Mouse (Mus musculus): ENCODE measurements around the gene Nlrx1. TPM values are rescaled to one million over a fixed set of nuclear protein-coding genes. Genes with fewer than 3 reads are reported as not detected.
A peak's percentile ranks its signal among the peaks of the same experiment; 100 is the strongest.

The Nlrx1 gene
- total RNA-seq, 2 experiments from 2014 or later = 31.8 to 35.5 TPM

GRCm38 (mm10) chr9:44269973-44270372 is 1.6 kb upstream of the Nlrx1 start:
- no peak for DNase-seq (ENCODE audit: low spot score in 2 of 2)

DNA sequence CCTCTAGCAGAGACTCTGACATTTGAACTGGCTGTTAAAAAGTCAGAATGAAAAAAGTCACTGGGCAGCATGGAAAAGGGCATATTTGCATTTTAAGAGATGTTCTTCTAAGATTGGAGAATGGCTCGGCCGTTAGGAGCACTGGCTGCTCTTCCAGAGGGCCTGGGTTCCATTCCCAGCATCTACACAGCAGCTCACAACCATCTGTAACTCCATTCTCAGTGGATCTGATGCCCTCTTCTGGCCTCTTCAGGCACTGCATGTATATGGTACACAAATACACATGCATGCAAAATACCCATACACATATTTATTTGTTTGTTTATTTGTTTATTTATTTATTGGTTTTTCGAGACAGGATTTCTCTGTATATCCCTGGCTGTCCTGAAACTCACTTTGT is 678 bp upstream of the Nlrx1 start:
- no peak for DNase-seq (ENCODE audit: low spot score in 2 of 2)

GRCm38 (mm10) chr9:44268027-44268360 is 405 bp downstream of the Nlrx1 start:
- DNase-seq (ENCODE audit: low spot score in 2 of 2) = peak; percentile 80 to 82

DNA sequence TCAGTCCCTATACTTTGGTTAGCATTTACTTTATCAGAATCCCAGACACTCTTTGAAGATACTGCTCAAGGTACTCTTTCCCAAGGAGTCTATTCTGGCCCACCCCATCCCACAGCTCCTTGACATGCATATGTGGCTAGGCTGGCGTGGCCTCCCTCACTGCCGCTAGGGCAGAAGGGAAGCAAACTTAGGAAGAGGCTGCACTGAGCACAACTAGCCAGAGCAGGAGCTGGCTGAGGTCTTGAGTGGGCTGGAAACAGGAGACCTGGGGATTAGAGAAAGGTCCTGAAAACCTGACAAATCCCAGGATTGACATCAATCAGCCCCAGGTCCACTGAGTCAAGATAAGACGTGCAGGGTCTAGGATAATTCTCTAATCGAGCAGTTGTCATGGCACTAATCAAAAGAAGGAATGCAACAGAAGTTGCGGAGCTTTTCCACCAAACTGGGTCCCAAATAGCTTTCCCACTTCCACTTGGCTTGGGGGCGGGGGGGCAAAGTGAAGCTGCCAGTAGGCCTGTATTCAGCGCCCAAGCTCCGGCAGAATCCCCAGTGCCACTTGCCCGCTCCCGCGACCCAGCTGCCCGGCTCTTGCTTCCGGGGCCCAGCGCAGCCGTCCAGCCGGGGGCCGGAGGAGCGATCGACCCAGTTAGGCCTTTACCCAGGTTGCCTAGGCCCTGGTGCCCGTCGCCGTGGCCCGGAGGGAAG is 926 bp downstream of the Nlrx1 start:
- no peak for DNase-seq (ENCODE audit: low spot score in 2 of 2)

DNA sequence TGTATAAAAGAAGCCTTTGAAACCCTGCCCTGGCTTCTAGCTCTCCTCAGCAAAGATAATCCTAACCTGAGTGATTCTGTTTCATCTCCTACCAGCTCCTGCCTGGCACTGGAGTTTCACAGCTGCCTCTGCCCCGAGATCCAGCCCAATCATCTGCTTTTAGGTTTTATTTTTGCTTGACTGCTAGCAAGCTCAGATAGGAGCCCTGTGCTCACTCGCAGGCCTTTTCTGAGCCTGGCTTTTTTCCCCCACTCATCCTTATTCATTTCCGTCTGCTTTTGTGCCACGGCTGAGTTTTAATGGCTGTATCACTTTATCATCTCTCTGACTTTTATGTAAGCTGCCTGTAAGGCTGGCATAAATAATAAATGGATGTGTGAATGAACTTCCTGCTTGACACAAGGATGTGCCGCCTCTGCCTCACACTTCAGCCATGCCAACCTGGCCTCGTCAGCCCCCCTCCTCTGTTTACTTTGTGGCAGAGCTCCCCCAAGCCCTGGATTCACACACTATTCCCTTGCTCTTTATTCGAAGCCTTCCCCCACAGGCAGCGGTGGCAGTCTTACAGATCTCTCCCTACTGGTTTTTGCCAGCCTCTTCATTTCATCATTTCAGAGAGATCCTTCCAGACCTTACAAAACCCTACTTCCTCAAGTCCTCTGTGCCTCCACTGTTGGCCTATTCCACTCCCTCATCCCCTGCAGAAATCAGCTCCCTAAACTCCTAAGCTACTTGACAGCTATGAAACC is 1.7 kb downstream of the Nlrx1 start:
- DNase-seq (ENCODE audit: low spot score in 2 of 2) = no peak

DNA sequence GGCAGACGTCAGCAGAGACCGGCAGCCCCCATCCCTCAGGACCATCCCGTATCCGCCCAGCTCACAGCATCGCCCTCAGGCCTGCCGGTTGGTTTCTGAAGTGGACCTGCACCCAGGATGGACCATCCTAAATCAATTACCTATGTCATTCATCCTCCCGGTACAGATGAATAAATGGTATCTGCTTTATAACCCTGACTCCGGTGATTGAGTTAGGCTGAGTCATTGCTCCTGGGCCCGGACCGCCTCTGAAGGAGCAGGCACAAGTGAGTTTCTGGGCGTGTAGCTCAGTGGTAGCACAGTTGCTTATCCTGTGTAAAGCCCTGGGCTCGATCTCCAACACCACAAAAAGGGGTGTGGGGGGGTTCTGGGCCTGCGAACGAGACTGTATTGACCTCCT is 7.0 kb downstream of the Nlrx1 start:
- DNase-seq (ENCODE audit: low spot score in 2 of 2) = no peak

- DNase-seq (ENCODE audit: low spot score in 2 of 2) = no peak
Observed at GRCm38 (mm10) chr9:44259014-44259413, 9.4 kb downstream of the Nlrx1 start.

DNA sequence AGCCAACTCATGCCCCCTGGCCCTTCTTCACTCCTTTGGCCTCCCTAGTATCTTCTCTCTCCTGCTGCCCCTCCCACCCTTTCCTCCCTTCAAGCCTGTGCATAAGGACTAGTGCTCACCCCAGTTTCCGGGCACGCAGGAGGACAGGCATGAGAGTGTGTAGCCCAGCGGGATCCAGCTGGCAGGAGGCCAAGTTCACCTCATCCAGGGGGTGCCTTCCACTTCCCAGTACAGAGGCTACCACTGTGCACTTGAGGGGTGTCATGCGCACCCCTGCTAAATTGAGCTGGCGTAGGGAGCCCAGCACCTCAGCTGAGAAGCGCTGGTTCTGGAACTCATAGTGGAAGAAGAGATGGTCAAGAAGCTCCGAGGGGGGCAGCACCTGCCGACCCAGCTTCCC is 12.2 kb downstream of the Nlrx1 start:
- no peak for DNase-seq (ENCODE audit: low spot score in 2 of 2)

DNA sequence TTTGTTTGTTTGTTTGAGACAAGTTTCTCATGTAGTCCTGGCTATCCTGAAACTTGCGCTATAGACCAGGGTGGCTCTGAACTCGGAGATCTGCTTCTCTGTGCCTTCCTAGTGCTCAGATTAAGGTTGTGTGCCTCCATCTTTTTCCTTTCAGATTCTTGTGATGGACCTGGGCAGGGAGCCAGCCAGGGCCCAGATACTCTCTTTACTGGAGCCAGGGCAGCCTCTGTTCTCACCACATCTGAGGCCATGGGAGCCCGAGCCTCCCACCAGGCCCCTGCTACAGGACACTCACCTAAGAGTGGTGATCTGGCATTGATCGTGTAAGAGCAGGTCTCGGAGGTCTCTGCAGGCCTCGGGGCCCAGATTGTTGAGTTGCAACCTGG is 13.3 kb downstream of the Nlrx1 start:
- no peak for DNase-seq (ENCODE audit: low spot score in 2 of 2)

GRCm38 (mm10) chr9:44254508-44255135 is 13.8 kb downstream of the Nlrx1 start:
- no peak for DNase-seq (ENCODE audit: low spot score in 2 of 2)

GRCm38 (mm10) chr9:44253441-44253840 is 15.0 kb downstream of the Nlrx1 start:
- DNase-seq (ENCODE audit: low spot score in 2 of 2) = no peak

DNA sequence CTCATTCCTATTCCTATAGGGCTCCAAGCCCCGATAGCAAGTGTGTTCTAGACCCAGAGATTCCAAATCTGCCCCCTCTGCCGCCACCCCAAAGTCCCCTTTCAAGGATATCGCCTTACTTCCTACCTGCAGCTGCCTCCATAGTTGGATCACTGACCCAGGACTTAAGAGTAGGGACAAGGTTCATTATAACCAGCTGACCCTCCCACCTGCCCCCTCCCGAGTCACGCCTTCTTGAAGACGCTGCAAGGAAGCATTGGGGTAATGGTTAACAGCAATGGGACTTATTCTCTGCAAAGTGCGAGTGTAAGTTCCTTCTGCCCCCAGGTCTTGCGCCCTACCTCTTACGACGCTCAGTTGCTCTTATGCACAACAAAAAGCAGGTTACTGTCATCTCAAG is 17.1 kb downstream of the Nlrx1 start, which contains the start of gene Pdzd3:
Gene Pdzd3, minus strand, starts transcription at position 158 of the 400 bp plus-strand sequence.
- no peak for DNase-seq (ENCODE audit: low spot score in 2 of 2)

DNA sequence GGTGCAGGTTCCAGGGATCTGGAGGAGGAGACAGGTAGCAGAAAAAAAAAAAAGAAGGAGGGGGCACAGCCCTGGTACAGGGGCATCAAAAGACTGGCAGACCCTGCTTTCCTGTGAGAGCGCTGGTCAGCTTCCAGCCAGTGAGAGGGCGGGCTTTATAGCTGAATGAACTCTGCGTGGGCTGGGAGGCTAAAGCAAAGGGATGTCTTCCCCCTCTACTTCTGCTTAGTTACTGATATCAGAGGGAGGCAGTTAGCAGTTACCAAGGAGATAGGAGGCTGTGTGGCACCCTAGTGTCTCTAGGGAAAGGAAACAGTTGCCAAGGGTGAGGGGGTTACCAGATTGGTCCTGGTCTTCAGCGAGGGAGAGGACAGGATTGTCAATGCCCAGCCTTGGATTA is 18.0 kb downstream of the Nlrx1 start:
- DNase-seq (ENCODE audit: low spot score in 2 of 2) = no peak

GRCm38 (mm10) chr9:44249181-44250146 is 18.9 kb downstream of the Nlrx1 start:
- DNase-seq (ENCODE audit: low spot score in 2 of 2) = peak in 1 of 2 experiments; percentile 53

- no peak for DNase-seq (ENCODE audit: low spot score in 2 of 2)
Observed at GRCm38 (mm10) chr9:44247907-44248306, 20.5 kb downstream of the Nlrx1 start.

- no peak for DNase-seq (ENCODE audit: low spot score in 2 of 2)
Observed at GRCm38 (mm10) chr9:44243621-44244020, 24.8 kb downstream of the Nlrx1 start.

GRCm38 (mm10) chr9:44241418-44241817 is 27.0 kb downstream of the Nlrx1 start:
- no peak for DNase-seq (ENCODE audit: low spot score in 2 of 2)

DNA sequence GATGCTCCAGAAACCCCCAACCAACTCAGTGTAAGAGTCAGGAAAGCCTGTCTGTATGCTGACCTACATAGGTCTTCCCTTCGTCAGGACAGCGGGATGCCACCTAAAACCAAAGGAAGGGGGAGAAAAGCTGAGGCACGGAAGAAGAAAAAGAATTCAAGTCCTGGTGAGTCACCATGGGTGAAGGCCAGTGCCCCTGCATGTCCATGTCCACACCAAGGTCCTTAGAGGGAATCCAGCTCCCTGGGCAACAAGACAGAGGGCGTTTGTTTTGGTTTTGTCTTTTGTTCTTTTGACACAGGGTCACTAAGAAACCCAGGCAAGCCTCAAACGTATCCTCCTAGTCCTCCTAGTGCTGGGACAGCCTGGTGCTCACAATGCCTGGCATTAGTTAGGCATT is 27.5 kb downstream of the Nlrx1 start:
- DNase-seq (ENCODE audit: low spot score in 2 of 2) = no peak

DNA sequence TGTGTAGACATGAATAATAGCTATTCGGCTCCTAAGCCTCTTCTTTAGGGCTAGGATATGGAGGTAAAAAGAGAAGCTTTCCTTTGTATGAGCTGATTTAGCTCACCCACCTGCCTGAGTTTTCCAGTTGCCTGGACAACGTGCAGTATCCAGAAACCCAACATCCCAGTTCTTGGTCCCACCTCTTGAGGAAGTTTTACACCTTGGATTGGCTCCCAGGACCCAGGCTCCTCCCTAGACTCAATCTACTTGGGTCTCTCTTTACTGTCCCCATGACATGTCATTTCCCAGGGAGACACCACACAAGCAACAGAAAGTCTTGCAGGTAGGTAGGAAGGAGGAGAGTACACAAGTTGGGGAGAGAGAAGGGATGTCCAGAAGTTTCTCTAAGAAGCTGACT is 28.0 kb downstream of the Nlrx1 start, which contains the start of gene Ccdc153:
Gene Ccdc153, plus strand, starts transcription at position 278 of the 400 bp plus-strand sequence.
- no peak for DNase-seq (ENCODE audit: low spot score in 2 of 2)

GRCm38 (mm10) chr9:44239447-44239846 is 29.0 kb downstream of the Nlrx1 start:
- no peak for DNase-seq (ENCODE audit: low spot score in 2 of 2)

Data from adrenal gland, postnatal 4 days (tissue).